Mouse (Mus musculus) liver, embryonic 16.5 days (tissue): ENCODE data around the gene Oxld1. TPM values are rescaled to one million over a fixed set of nuclear protein-coding genes. Genes with fewer than 3 reads are reported as not detected.

ENCODE experiments used
- ATAC-seq: fragments of 200-750 bp; cut with Nextera tagmentation; 2 replicates; pipeline ENCODE4 v1.8.0; 2017; ENCODE audit warnings: low read depth, mild to moderate bottlenecking, moderate number of reproducible peaks, moderate library complexity
- H3K27ac ChIP-seq: fragments of 300-500 bp; sonication (generic); 2 replicates; pipeline ENCODE4 v1.5.1; 2014; ENCODE audit warnings: mild to moderate bottlenecking, low read length
- H3K27me3 ChIP-seq: fragments of 300-500 bp; sonication (generic); 2 replicates; pipeline ENCODE4 v1.6.1; 2014; ENCODE audit warnings: low read depth, low read length, mixed read lengths; ENCODE audit not compliant: control insufficient read depth, insufficient read depth
- H3K36me3 ChIP-seq: fragments of 300-500 bp; sonication (generic); 2 replicates; pipeline ENCODE4 v1.6.1; 2014; ENCODE audit warnings: mild to moderate bottlenecking; ENCODE audit not compliant: control insufficient read depth, insufficient read depth
- H3K4me1 ChIP-seq: fragments of 300-500 bp; sonication (generic); 2 replicates; pipeline ENCODE4 v1.6.1; 2014; ENCODE audit warnings: low read depth, low read length, mixed read lengths; ENCODE audit not compliant: control insufficient read depth
- H3K4me2 ChIP-seq: fragments of 300-500 bp; sonication (generic); 2 replicates; pipeline ENCODE4 v1.6.1; 2014; ENCODE audit warnings: low read depth, low read length, mixed read lengths
- H3K4me3 ChIP-seq: fragments of 300-500 bp; sonication (generic); 2 replicates; pipeline ENCODE4 v1.5.1; 2014; ENCODE audit warnings: low read depth, mild to moderate bottlenecking, low read length
- H3K9ac ChIP-seq: fragments of 300-500 bp; sonication (generic); 2 replicates; pipeline ENCODE4 v1.6.1; 2014; ENCODE audit warnings: low read depth, low read length
- H3K9me3 ChIP-seq: fragments of 300-500 bp; sonication (generic); replicated peaks from 2 replicates; pipeline ENCODE4 v1.6.1; 2016; ENCODE audit warnings: low read length; ENCODE audit not compliant: control insufficient read depth
- WGBS: fragments of 180-500 bp; shearing (Covaris S2); extraction: QIAGEN DNeasy Blood & Tissue Kit; methylation state at CpG from one replicate; pipeline ENCODE4 v1.1.7; 2014; ENCODE audit not compliant: insufficient replicate concordance; 5-methylcytosine and 5-hydroxymethylcytosine counted together
- polyA plus RNA-seq: library from polyadenylated mRNA; unstranded; fragments of >200 nt; fragmentation: Nextera tagmentation; extraction: Ambion mirVana; gene quantifications from 2 replicates; pipeline ENCODE4 v1.2.1, GENCODE M21; 2015

The Oxld1 gene
- polyA plus RNA-seq, 1 experiment from 2014 or later: 9.1 TPM

GRCm38 (mm10) chr11:120488516-120488915, 30.6 kb upstream of the Oxld1 start:
- Histone ChIP-seq H3K4me1 (peaks cover 56% of the 10 kb centered on the region), H3K27ac (no peak overlapping the region)
- no peak for ATAC-seq

GRCm38 (mm10) chr11:120485251-120485650, 27.4 kb upstream of the Oxld1 start:
- H3K4me2 ChIP-seq: peak overlapping the region; percentile 89
- ATAC-seq: no peak
- peak overlapping the region; percentile 84 for H3K9ac ChIP-seq
- peaks cover 30% of the 10 kb centered on the region for H3K4me1 ChIP-seq
- H3K4me3 ChIP-seq: peak overlapping the region; percentile 95
- no peaks in the 10 kb centered on the region for H3K9me3 ChIP-seq
- peaks cover 32% of the 10 kb centered on the region for H3K36me3 ChIP-seq
- WGBS: 4% methylated on average over 10 of the region's 10 CpGs
- no peaks in the 10 kb centered on the region for H3K27me3 ChIP-seq
- H3K27ac ChIP-seq: peak overlapping the region; percentile 72

More at GRCm38 (mm10) chr11:120488516-120488915, 30.6 kb upstream of the Oxld1 start:
- Histone ChIP-seq H3K9me3 (no peaks in the 10 kb centered on the region), H3K4me3 (no peak overlapping the region), H3K27me3 (no peaks in the 10 kb centered on the region), H3K9ac (no peak overlapping the region), H3K4me2 (no peak overlapping the region), H3K36me3 (peaks cover 11% of the 10 kb centered on the region)
- WGBS: 69% methylated on average over 4 of the region's 4 CpGs

GRCm38 (mm10) chr11:120484265-120484981, 26.6 kb upstream of the Oxld1 start, which contains the start of gene Mrpl12:
Gene Mrpl12, plus strand, starts transcription at chr11:120484613.
- peaks cover 39% of the 10 kb centered on the region for H3K36me3 ChIP-seq
- peak within 1 kb of the TSS; percentile 89 for H3K4me2 ChIP-seq
- peak within 1 kb of the TSS; percentile 84 for H3K9ac ChIP-seq
- H3K9me3 ChIP-seq: no peaks in the 10 kb centered on the region
- H3K27me3 ChIP-seq: no peaks in the 10 kb centered on the region
- peaks cover 27% of the 10 kb centered on the region for H3K4me1 ChIP-seq
- ATAC-seq: peak; percentile 88
- H3K27ac ChIP-seq: peak within 1 kb of the TSS; percentile 72
- 0% methylated on average over 57 of the region's 60 CpGs for WGBS
- H3K4me3 ChIP-seq: peak within 1 kb of the TSS; percentile 95

GRCm38 (mm10) chr11:120483448-120483934, 25.6 kb upstream of the Oxld1 start:
- Histone ChIP-seq H3K9me3 (no peaks in the 10 kb centered on the region), H3K4me1 (peaks cover 26% of the 10 kb centered on the region), H3K4me3 (peak overlapping the region; percentile 95), H3K9ac (peak overlapping the region; percentile 84), H3K27me3 (no peaks in the 10 kb centered on the region), H3K36me3 (peaks cover 48% of the 10 kb centered on the region), H3K4me2 (peak overlapping the region; percentile 89), H3K27ac (peak overlapping the region; percentile 65)
- 87% methylated on average over 7 of the region's 7 CpGs for WGBS
- ATAC-seq: no peak

GRCm38 (mm10) chr11:120472052-120472451, 14.2 kb upstream of the Oxld1 start:
- Histone ChIP-seq H3K36me3 (peaks cover 40% of the 10 kb centered on the region), H3K9me3 (no peaks in the 10 kb centered on the region), H3K9ac (no peak overlapping the region), H3K4me3 (no peak overlapping the region), H3K27ac (no peak overlapping the region), H3K4me2 (no peak overlapping the region), H3K4me1 (peaks cover 11% of the 10 kb centered on the region), H3K27me3 (no peaks in the 10 kb centered on the region)
- no peak for ATAC-seq
- whole genome bisulfite sequencing: 80% methylated on average over 6 of the region's 6 CpGs

GRCm38 (mm10) chr11:120467736-120468092, 9.8 kb upstream of the Oxld1 start:
- H3K36me3 ChIP-seq: peaks cover 18% of the 10 kb centered on the region
- H3K9ac ChIP-seq: peak overlapping the region; percentile 91
- peaks cover 23% of the 10 kb centered on the region for H3K4me1 ChIP-seq
- ATAC-seq: peak; percentile 46
- peak overlapping the region; percentile 94 for H3K4me2 ChIP-seq
- no peaks in the 10 kb centered on the region for H3K27me3 ChIP-seq
- peak overlapping the region; percentile 96 for H3K4me3 ChIP-seq
- WGBS: under 1% methylated on average over 33 of the region's 33 CpGs
- no peaks in the 10 kb centered on the region for H3K9me3 ChIP-seq
- H3K27ac ChIP-seq: peak overlapping the region; percentile 75

- H3K4me3 ChIP-seq: peak within 1 kb of the TSS; percentile 96
- WGBS: under 1% methylated on average over 46 of the region's 54 CpGs
- peak; percentile 100 for ATAC-seq
- H3K27me3 ChIP-seq: no peaks in the 10 kb centered on the region
- H3K4me2 ChIP-seq: peak within 1 kb of the TSS; percentile 94
- H3K27ac ChIP-seq: peak within 1 kb of the TSS; percentile 75
- peaks cover 18% of the 10 kb centered on the region for H3K36me3 ChIP-seq
- H3K9ac ChIP-seq: peak within 1 kb of the TSS; percentile 91
- peaks cover 23% of the 10 kb centered on the region for H3K4me1 ChIP-seq
- H3K9me3 ChIP-seq: no peaks in the 10 kb centered on the region
Measured at GRCm38 (mm10) chr11:120467051-120467735, 9.3 kb upstream of the Oxld1 start, which contains the start of gene Arl16. Gene Arl16, minus strand, starts transcription at chr11:120467607.

GRCm38 (mm10) chr11:120465521-120465920, 7.7 kb upstream of the Oxld1 start:
- Histone ChIP-seq H3K4me1 (peaks cover 23% of the 10 kb centered on the region), H3K36me3 (peaks cover 14% of the 10 kb centered on the region), H3K27ac (no peak overlapping the region), H3K27me3 (no peaks in the 10 kb centered on the region), H3K4me2 (no peak overlapping the region), H3K4me3 (no peak overlapping the region), H3K9me3 (no peaks in the 10 kb centered on the region), H3K9ac (no peak overlapping the region)
- WGBS: 72% methylated on average over 4 of the region's 4 CpGs
- no peak for ATAC-seq

- no peak overlapping the region for H3K4me3 ChIP-seq
- no peaks in the 10 kb centered on the region for H3K9me3 ChIP-seq
- H3K27me3 ChIP-seq: no peaks in the 10 kb centered on the region
- no peak for ATAC-seq
- no peak overlapping the region for H3K27ac ChIP-seq
- no peak overlapping the region for H3K4me2 ChIP-seq
- peaks cover 26% of the 10 kb centered on the region for H3K4me1 ChIP-seq
- peaks cover 10% of the 10 kb centered on the region for H3K36me3 ChIP-seq
- 72% methylated on average over 5 of the region's 5 CpGs for WGBS
- no peak overlapping the region for H3K9ac ChIP-seq
Measured at GRCm38 (mm10) chr11:120464365-120464764, 6.5 kb upstream of the Oxld1 start.
